Mouse (Mus musculus): ENCODE results near the gene Itpr3.

- TF ChIP-seq POLR2A (IDR thresholded peaks at IDR 0.05; ENCODE audit: borderline replicate concordance, control insufficient read depth, low read depth, low read length), result no peak
- no peak for TF ChIP-seq CTCF (IDR thresholded peaks at IDR 0.05; ENCODE audit: control insufficient read depth, insufficient read depth, low read length)
Measured at GRCm38 (mm10) chr17:27083601-27084000, 26.5 kb downstream of the Itpr3 start.

Data from bone marrow, adult 2 months (tissue).